Mouse (Mus musculus): Measurements from ENCODE around the gene Comtd1.
A peak's percentile ranks its signal among the peaks of the same experiment; 100 is the strongest.

Gene Comtd1

DNA sequence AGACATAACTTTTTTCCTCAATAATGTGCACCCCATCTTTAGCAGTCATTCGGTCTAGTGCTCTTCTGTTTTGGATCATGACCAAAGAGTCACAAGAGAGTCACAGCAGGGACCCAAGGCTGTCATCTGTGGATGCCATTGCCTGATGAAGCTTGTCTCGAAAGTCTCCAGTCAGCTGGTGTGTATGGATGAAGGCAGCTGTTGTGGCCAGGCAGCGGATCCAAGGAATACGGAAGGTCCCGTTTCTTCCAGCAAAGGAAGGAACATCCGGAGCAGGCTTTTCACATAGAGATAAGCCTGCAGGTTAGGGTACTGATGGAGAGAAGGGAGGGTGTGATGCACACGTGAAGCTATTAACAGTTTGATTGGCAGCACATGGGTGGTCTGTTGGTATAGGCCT is 47.2 kb downstream of the Comtd1 start:
- DNase-seq = peak in 1 of 2 experiments; percentile 20

GRCm38 (mm10) chr14:21800641-21801040 is 48.1 kb downstream of the Comtd1 start:
- no peak for DNase-seq

Measured in cerebellum, postnatal 14 days (tissue).